Mouse (Mus musculus) kidney, postnatal 4 days (tissue): ENCODE results near the gene Anxa5.
A peak's percentile ranks its signal among the peaks of the same experiment; 100 is the strongest.

Experiments
- DNase-seq, 2 experiments: peaks; one replicate each; pipeline ENCODE4 v3.0.0; 2021; ENCODE audit warnings: mixed read lengths in 2 of 2

Gene Anxa5

GRCm38 (mm10) chr3:36488367-36488766, 12.7 kb upstream of the Anxa5 start:
- no peak for DNase-seq

- no peak for DNase-seq
These were observed 11.2 kb upstream of the Anxa5 start for GRCm38 (mm10) chr3:36486881-36487280.

GRCm38 (mm10) chr3:36486176-36486575, 10.5 kb upstream of the Anxa5 start:
- DNase-seq = no peak

GRCm38 (mm10) chr3:36484292-36484691, 8.6 kb upstream of the Anxa5 start:
- no peak for DNase-seq

GRCm38 (mm10) chr3:36482940-36483339, 7.2 kb upstream of the Anxa5 start:
- peak in 1 of 2 experiments; percentile 22 for DNase-seq

- peak; percentile 54 to 71 for DNase-seq
These were observed 6.1 kb upstream of the Anxa5 start for GRCm38 (mm10) chr3:36481776-36482193.

GRCm38 (mm10) chr3:36480486-36480885, 4.8 kb upstream of the Anxa5 start:
- DNase-seq = no peak

GRCm38 (mm10) chr3:36478776-36479175, 3.1 kb upstream of the Anxa5 start:
- peak in 1 of 2 experiments; percentile 16 for DNase-seq

GRCm38 (mm10) chr3:36476261-36477155, 814 bp upstream of the Anxa5 start:
- peak; percentile 39 to 57 for DNase-seq

- peak in 1 of 2 experiments; percentile 67 for DNase-seq
These were observed 683 bp downstream of the Anxa5 start for GRCm38 (mm10) chr3:36474938-36475483.

- no peak for DNase-seq
These were observed 1.3 kb downstream of the Anxa5 start for GRCm38 (mm10) chr3:36474421-36474820.

GRCm38 (mm10) chr3:36473222-36473621, 2.5 kb downstream of the Anxa5 start:
- DNase-seq = no peak

- no peak for DNase-seq
These were observed 3.8 kb downstream of the Anxa5 start for GRCm38 (mm10) chr3:36471856-36472255.

- DNase-seq = no peak
These were observed 6.8 kb downstream of the Anxa5 start for GRCm38 (mm10) chr3:36468871-36469270.

- no peak for DNase-seq
These were observed 8.1 kb downstream of the Anxa5 start for GRCm38 (mm10) chr3:36467632-36468031.

- DNase-seq = no peak
These were observed 10.2 kb downstream of the Anxa5 start for GRCm38 (mm10) chr3:36465538-36465937.

GRCm38 (mm10) chr3:36462348-36462747, 13.3 kb downstream of the Anxa5 start:
- DNase-seq = no peak

GRCm38 (mm10) chr3:36461819-36462218, 13.9 kb downstream of the Anxa5 start:
- no peak for DNase-seq

- no peak for DNase-seq
These were observed 15.0 kb downstream of the Anxa5 start for GRCm38 (mm10) chr3:36460717-36461116.

GRCm38 (mm10) chr3:36455566-36455965, 20.1 kb downstream of the Anxa5 start:
- DNase-seq = no peak

GRCm38 (mm10) chr3:36455124-36455523, 20.6 kb downstream of the Anxa5 start:
- DNase-seq = no peak

- no peak for DNase-seq
These were observed 23.2 kb downstream of the Anxa5 start for GRCm38 (mm10) chr3:36452502-36452901.

- DNase-seq = peak in 1 of 2 experiments; percentile 17
These were observed 26.2 kb downstream of the Anxa5 start for GRCm38 (mm10) chr3:36449292-36450165.
